Mouse (Mus musculus): ENCODE measurements at regions not wholly inside any gene's neighbourhood (a gene's known extent, or its start where the extent isn't known, plus 50 kb on each side); places are given as distances from the start of the nearest gene placed in this dataset.
"Not testable (repeated sequence)": the region's sequence is repeated elsewhere in the genome, so short reads cannot be mapped to it uniquely, and the experiment has no call there.

- no peak for DNase-seq (ENCODE audit: low spot score)
These were observed 93.5 kb downstream of the Cand1 start for GRCm38 (mm10) chr10:119146342-119146741.

GRCm38 (mm10) chr10:119142866-119143265 lies 97.0 kb downstream of the Cand1 start:
- no peak for DNase-seq (ENCODE audit: low spot score)

GRCm38 (mm10) chr10:119142307-119142706 lies 97.5 kb downstream of the Cand1 start:
- DNase-seq (ENCODE audit: low spot score), result no peak

- DNase-seq (ENCODE audit: low spot score), result no peak
These were observed 101.6 kb downstream of the Cand1 start for GRCm38 (mm10) chr10:119138237-119138636.

GRCm38 (mm10) chr10:119135489-119135924 lies 104.3 kb downstream of the Cand1 start:
- no peak for DNase-seq (ENCODE audit: low spot score)

GRCm38 (mm10) chr10:119134797-119135488 lies 104.9 kb downstream of the Cand1 start:
- no peak for DNase-seq (ENCODE audit: low spot score)

GRCm38 (mm10) chr10:119131977-119132376 lies 107.9 kb downstream of the Cand1 start:
- DNase-seq (ENCODE audit: low spot score), result no peak

- DNase-seq (ENCODE audit: low spot score), result no peak
These were observed 109.2 kb downstream of the Cand1 start for GRCm38 (mm10) chr10:119130676-119131075.

- no peak for DNase-seq (ENCODE audit: low spot score)
These were observed 111.8 kb downstream of the Cand1 start for GRCm38 (mm10) chr10:119128035-119128434.

- DNase-seq (ENCODE audit: low spot score), result no peak
These were observed 116.3 kb downstream of the Cand1 start for GRCm38 (mm10) chr10:119123517-119123916.

- DNase-seq (ENCODE audit: low spot score), result no peak
These were observed 117.5 kb downstream of the Cand1 start for GRCm38 (mm10) chr10:119122347-119122746.

GRCm38 (mm10) chr10:119121575-119121974 lies 118.3 kb downstream of the Cand1 start:
- DNase-seq (ENCODE audit: low spot score), result no peak

GRCm38 (mm10) chr10:119116843-119117390 lies 122.9 kb downstream of the Cand1 start:
- peak; percentile 27 for DNase-seq (ENCODE audit: low spot score)

GRCm38 (mm10) chr10:119115200-119115599 lies 124.7 kb downstream of the Cand1 start:
- DNase-seq (ENCODE audit: low spot score), result not testable (repeated sequence)

GRCm38 (mm10) chr10:119114653-119115052 lies 125.2 kb downstream of the Cand1 start:
- DNase-seq (ENCODE audit: low spot score), result no peak

GRCm38 (mm10) chr10:119111886-119112285 lies 128.0 kb downstream of the Cand1 start:
- no peak for DNase-seq (ENCODE audit: low spot score)

GRCm38 (mm10) chr10:119111409-119111808 lies 128.4 kb downstream of the Cand1 start:
- DNase-seq (ENCODE audit: low spot score), result no peak

GRCm38 (mm10) chr10:119110614-119111013 lies 129.2 kb downstream of the Cand1 start:
- no peak for DNase-seq (ENCODE audit: low spot score)

- DNase-seq (ENCODE audit: low spot score), result no peak
These were observed 130.6 kb downstream of the Cand1 start for GRCm38 (mm10) chr10:119109207-119109606.

GRCm38 (mm10) chr10:119107728-119108127 lies 132.1 kb downstream of the Cand1 start:
- no peak for DNase-seq (ENCODE audit: low spot score)

GRCm38 (mm10) chr10:119106105-119106504 lies 133.8 kb downstream of the Cand1 start:
- no peak for DNase-seq (ENCODE audit: low spot score)

GRCm38 (mm10) chr10:119105279-119105881 lies 134.5 kb downstream of the Cand1 start:
- peak; percentile 40 for DNase-seq (ENCODE audit: low spot score)

- DNase-seq (ENCODE audit: low spot score), result peak; percentile 57
These were observed 139.3 kb downstream of the Cand1 start for GRCm38 (mm10) chr10:119100511-119100910.
